Mouse (Mus musculus) hindbrain, embryonic 16.5 days (tissue): Measurements from ENCODE around the gene A330070K13Rik. TPM values are rescaled to one million over a fixed set of nuclear protein-coding genes. Genes with fewer than 3 reads are reported as not detected.

Source experiments
- ATAC-seq: fragments of 200-750 bp; cut with Nextera tagmentation; 2 replicates; pipeline ENCODE4 v1.8.0; 2017; ENCODE audit warnings: moderate TSS enrichment, moderate library complexity
- H3K27ac ChIP-seq: fragments of 300-500 bp; sonication (generic); 2 replicates; pipeline ENCODE4 v1.5.1; 2014; ENCODE audit warnings: low read depth, mild to moderate bottlenecking, control low read depth, low read length, moderate library complexity
- H3K27me3 ChIP-seq: fragments of 300-500 bp; sonication (generic); replicated peaks from 2 replicates; pipeline ENCODE4 v1.6.1; 2014; ENCODE audit warnings: low read length; ENCODE audit not compliant: control insufficient read depth, insufficient read depth
- H3K36me3 ChIP-seq: fragments of 300-500 bp; sonication (generic); 2 replicates; pipeline ENCODE4 v1.6.1; 2014; ENCODE audit warnings: mild to moderate bottlenecking, low read length, moderate library complexity, mixed read lengths; ENCODE audit not compliant: control insufficient read depth, insufficient read depth
- H3K4me1 ChIP-seq: fragments of 300-500 bp; sonication (generic); 2 replicates; pipeline ENCODE4 v1.6.1; 2014; ENCODE audit warnings: low read depth, low read length; ENCODE audit not compliant: control insufficient read depth, insufficient read depth
- H3K4me2 ChIP-seq: fragments of 300-500 bp; sonication (generic); 2 replicates; pipeline ENCODE4 v1.6.1; 2014; ENCODE audit warnings: mild to moderate bottlenecking, low read length, control low read depth, moderate library complexity
- H3K4me3 ChIP-seq: fragments of 300-500 bp; sonication (generic); 2 replicates; pipeline ENCODE4 v1.5.1; 2014; ENCODE audit warnings: mild to moderate bottlenecking, low read length, control low read depth, moderate library complexity
- H3K9ac ChIP-seq: fragments of 300-500 bp; sonication (generic); 2 replicates; pipeline ENCODE4 v1.6.1; 2014; ENCODE audit warnings: low read depth, mild to moderate bottlenecking, control low read depth, low read length, moderate library complexity
- H3K9me3 ChIP-seq: fragments of 300-500 bp; sonication (generic); 2 replicates; pipeline ENCODE4 v1.6.1; 2014; ENCODE audit warnings: mild to moderate bottlenecking, low read length, moderate library complexity; ENCODE audit not compliant: control insufficient read depth
- WGBS: fragments of 180-500 bp; shearing (Covaris S2); extraction: QIAGEN DNeasy Blood & Tissue Kit; methylation state at CpG from one replicate; pipeline ENCODE4 v1.1.7; 2014; 5-methylcytosine and 5-hydroxymethylcytosine counted together
- polyA plus RNA-seq: library from polyadenylated mRNA; unstranded; fragments of >200 nt; fragmentation: Nextera tagmentation; extraction: Ambion mirVana; gene quantifications from 2 replicates; pipeline ENCODE4 v1.2.1, GENCODE M21; 2015

The A330070K13Rik gene
- polyA plus RNA-seq = 0.69 TPM in 1 of 2 replicates, not detected in the other

GRCm38 (mm10) chr5:130384222-130384912, at the start of gene A330070K13Rik:
A330070K13Rik (minus strand) TSS chr5:130384631.
- Histone ChIP-seq H3K9ac (peak within 1 kb of the TSS; percentile 51), H3K27ac (no peak within 1 kb of the TSS), H3K27me3 (no peaks in the 10 kb centered on the region), H3K36me3 (no peaks in the 10 kb centered on the region), H3K4me3 (peak within 1 kb of the TSS; percentile 26), H3K4me2 (peak within 1 kb of the TSS; percentile 55), H3K4me1 (peaks cover 6% of the 10 kb centered on the region), H3K9me3 (no peaks in the 10 kb centered on the region)
- WGBS = 14% methylated on average over 13 of the region's 13 CpGs
- no peak for ATAC-seq

GRCm38 (mm10) chr5:130411516-130411915, 27.1 kb upstream of the A330070K13Rik start:
- H3K27me3 ChIP-seq = no peaks in the 10 kb centered on the region
- H3K4me2 ChIP-seq = no peak overlapping the region
- no peaks in the 10 kb centered on the region for H3K36me3 ChIP-seq
- no peak overlapping the region for H3K27ac ChIP-seq
- no peak overlapping the region for H3K9ac ChIP-seq
- ATAC-seq = no peak
- no peaks in the 10 kb centered on the region for H3K4me1 ChIP-seq
- H3K9me3 ChIP-seq = peaks cover 3% of the 10 kb centered on the region
- 93% methylated on average over 17 of the region's 17 CpGs for WGBS
- no peak overlapping the region for H3K4me3 ChIP-seq

GRCm38 (mm10) chr5:130409706-130410105, 25.3 kb upstream of the A330070K13Rik start:
- ATAC-seq = no peak
- Histone ChIP-seq H3K36me3 (no peaks in the 10 kb centered on the region), H3K9ac (no peak overlapping the region), H3K27me3 (no peaks in the 10 kb centered on the region), H3K4me3 (no peak overlapping the region), H3K27ac (no peak overlapping the region), H3K4me1 (no peaks in the 10 kb centered on the region), H3K9me3 (peaks cover 3% of the 10 kb centered on the region), H3K4me2 (no peak overlapping the region)
- WGBS = 92% methylated on average over 6 of the region's 6 CpGs

- 47% methylated on average over 1 of the region's 1 CpGs for WGBS
- Histone ChIP-seq H3K27ac (no peak overlapping the region), H3K9me3 (no peaks in the 10 kb centered on the region), H3K4me1 (no peaks in the 10 kb centered on the region), H3K27me3 (no peaks in the 10 kb centered on the region), H3K4me2 (no peak overlapping the region), H3K4me3 (no peak overlapping the region), H3K36me3 (no peaks in the 10 kb centered on the region), H3K9ac (no peak overlapping the region)
- no peak for ATAC-seq
Measured at GRCm38 (mm10) chr5:130405201-130405600, 20.8 kb upstream of the A330070K13Rik start.

- no peak overlapping the region for H3K27ac ChIP-seq
- WGBS = 92% methylated on average over 8 of the region's 8 CpGs
- no peak overlapping the region for H3K4me3 ChIP-seq
- H3K9me3 ChIP-seq = no peaks in the 10 kb centered on the region
- H3K4me2 ChIP-seq = no peak overlapping the region
- H3K4me1 ChIP-seq = no peaks in the 10 kb centered on the region
- H3K27me3 ChIP-seq = no peaks in the 10 kb centered on the region
- H3K36me3 ChIP-seq = no peaks in the 10 kb centered on the region
- H3K9ac ChIP-seq = no peak overlapping the region
- ATAC-seq = no peak
Measured at GRCm38 (mm10) chr5:130400136-130400917, 15.9 kb upstream of the A330070K13Rik start.

- 58% methylated on average over 6 of the region's 6 CpGs for WGBS
- peaks cover 4% of the 10 kb centered on the region; the same call in 1 of the 2 replicates for H3K4me1 ChIP-seq
- no peak overlapping the region for H3K9ac ChIP-seq
- H3K36me3 ChIP-seq = no peaks in the 10 kb centered on the region
- no peaks in the 10 kb centered on the region for H3K9me3 ChIP-seq
- no peak overlapping the region for H3K4me2 ChIP-seq
- H3K27ac ChIP-seq = peak overlapping the region; percentile 18; the same call in 1 of the 2 replicates
- no peaks in the 10 kb centered on the region for H3K27me3 ChIP-seq
- peak; percentile 52; the same call in 1 of the 2 replicates for ATAC-seq
- H3K4me3 ChIP-seq = no peak overlapping the region
Measured at GRCm38 (mm10) chr5:130395142-130395541, 10.7 kb upstream of the A330070K13Rik start.

- Histone ChIP-seq H3K9me3 (no peaks in the 10 kb centered on the region), H3K4me1 (peaks cover 4% of the 10 kb centered on the region; the same call in 1 of the 2 replicates), H3K27ac (0 out of 2 replicates have a peak overlapping the region, but pooled peaks have one; percentile 3), H3K27me3 (no peaks in the 10 kb centered on the region), H3K4me3 (no peak overlapping the region), H3K9ac (no peak overlapping the region), H3K36me3 (no peaks in the 10 kb centered on the region), H3K4me2 (no peak overlapping the region)
- ATAC-seq = no peak
- WGBS = 57% methylated on average over 8 of the region's 8 CpGs
Measured at GRCm38 (mm10) chr5:130394386-130394785, 10.0 kb upstream of the A330070K13Rik start.

- Histone ChIP-seq H3K4me2 (no peak overlapping the region), H3K4me3 (no peak overlapping the region), H3K9me3 (no peaks in the 10 kb centered on the region), H3K27ac (no peak overlapping the region), H3K36me3 (no peaks in the 10 kb centered on the region), H3K27me3 (no peaks in the 10 kb centered on the region), H3K9ac (no peak overlapping the region), H3K4me1 (peaks cover 4% of the 10 kb centered on the region; the same call in 1 of the 2 replicates)
- ATAC-seq = peak; percentile 42
- WGBS = 39% methylated on average over 8 of the region's 8 CpGs
Measured at GRCm38 (mm10) chr5:130393618-130394355, 9.4 kb upstream of the A330070K13Rik start.
